Mouse (Mus musculus) kidney, postnatal 0 days (tissue): ENCODE measurements around the gene 3110021N24Rik. TPM values are rescaled to one million over a fixed set of nuclear protein-coding genes. Genes with fewer than 3 reads are reported as not detected.

Experiments
- ATAC-seq: fragments of 200-750 bp; cut with Nextera tagmentation; replicated peaks from 2 replicates; pipeline ENCODE4 v1.8.0; 2017; ENCODE audit warnings: low read depth, moderate number of reproducible peaks, moderate TSS enrichment, moderate library complexity; ENCODE audit not compliant: low FRiP score
- DNase-seq: peaks from one replicate; pipeline ENCODE4 v3.0.0-alpha.2; 2016; ENCODE audit warnings: low spot score
- H3K27ac ChIP-seq: fragments of 300-500 bp; sonication (generic); 2 replicates; pipeline ENCODE4 v1.5.1; 2014; ENCODE audit warnings: mild to moderate bottlenecking
- H3K27me3 ChIP-seq: fragments of 300-500 bp; sonication (generic); 2 replicates; pipeline ENCODE4 v1.6.1; 2014; ENCODE audit warnings: low read length, mixed read lengths; ENCODE audit not compliant: insufficient read depth
- H3K36me3 ChIP-seq: fragments of 300-500 bp; sonication (generic); 2 replicates; pipeline ENCODE4 v1.6.1; 2014; ENCODE audit warnings: low read length, mixed read lengths; ENCODE audit not compliant: insufficient read depth
- H3K4me1 ChIP-seq: fragments of 300-500 bp; sonication (generic); replicated peaks from 2 replicates; pipeline ENCODE4 v1.6.1; 2014; ENCODE audit warnings: antibody characterized with exemption, low read length, mixed read lengths; ENCODE audit not compliant: insufficient read depth
- H3K4me2 ChIP-seq: fragments of 300-500 bp; sonication (generic); 2 replicates; pipeline ENCODE4 v1.6.1; 2014; ENCODE audit warnings: mild to moderate bottlenecking, low read length, moderate library complexity, mixed read lengths
- H3K4me3 ChIP-seq: fragments of 300-500 bp; sonication (generic); replicated peaks from 2 replicates; pipeline ENCODE4 v1.5.1; 2014; ENCODE audit warnings: low read depth, low read length
- H3K9ac ChIP-seq: fragments of 300-500 bp; sonication (generic); 2 replicates; pipeline ENCODE4 v1.6.1; 2014; ENCODE audit warnings: low read depth, low read length
- H3K9me3 ChIP-seq: fragments of 300-500 bp; sonication (generic); replicated peaks from 2 replicates; pipeline ENCODE4 v1.6.1; 2016; ENCODE audit warnings: low read length, inconsistent platforms, mixed read lengths
- CTCF ChIP-seq: IDR thresholded peaks from 2 replicates; pipeline ENCODE4 v1.5.1; 2016; ENCODE audit warnings: antibody characterized with exemption, low read depth, mild to moderate bottlenecking, moderate library complexity
- WGBS: fragments of 180-500 bp; shearing (Covaris S2); extraction: QIAGEN DNeasy Blood & Tissue Kit; methylation state at CpG from one replicate; pipeline ENCODE4 v1.1.7; 2014; 5-methylcytosine and 5-hydroxymethylcytosine counted together
- polyA plus RNA-seq: library from polyadenylated mRNA; unstranded; fragments of >200 nt; fragmentation: Nextera tagmentation; extraction: Ambion mirVana; gene quantifications from 2 replicates; pipeline ENCODE4 v1.2.1, GENCODE M21; 2015

The 3110021N24Rik gene
- polyA plus RNA-seq, 1 experiment from 2014 or later = 1.6 TPM

DNA sequence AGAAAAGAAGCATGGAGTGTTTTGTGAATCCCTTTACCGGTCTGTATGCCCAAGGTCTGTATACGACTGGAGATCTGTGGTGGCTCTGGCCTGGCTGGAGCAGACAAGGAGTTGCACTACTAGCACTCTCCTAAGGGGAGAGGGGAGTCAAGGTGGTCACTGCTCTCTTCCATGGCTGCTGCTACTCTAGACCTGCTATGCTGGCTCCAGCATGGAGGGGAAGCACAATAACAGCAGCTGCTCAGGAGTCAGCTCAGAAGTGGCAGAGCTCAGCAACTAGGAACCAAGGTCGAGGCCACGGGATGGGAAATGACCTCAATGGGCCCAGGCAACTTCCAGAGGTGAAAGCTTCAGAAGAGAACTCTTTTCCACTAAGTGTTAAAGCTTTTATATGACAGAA, 91.7 kb downstream of the 3110021N24Rik start:
- no peak for DNase-seq
- Histone ChIP-seq H3K9ac (no peak overlapping the region), H3K4me1 (no peaks in the 10 kb centered on the region), H3K4me2 (no peak overlapping the region), H3K27ac (no peak overlapping the region), H3K9me3 (no peaks in the 10 kb centered on the region), H3K27me3 (no peaks in the 10 kb centered on the region), H3K36me3 (no peaks in the 10 kb centered on the region), H3K4me3 (no peak overlapping the region)
- TF ChIP-seq CTCF = no peak
- peak; percentile 25; the same call in 1 of the 2 replicates for ATAC-seq
- WGBS = 58% methylated on average over 4 of the region's 4 CpGs

DNA sequence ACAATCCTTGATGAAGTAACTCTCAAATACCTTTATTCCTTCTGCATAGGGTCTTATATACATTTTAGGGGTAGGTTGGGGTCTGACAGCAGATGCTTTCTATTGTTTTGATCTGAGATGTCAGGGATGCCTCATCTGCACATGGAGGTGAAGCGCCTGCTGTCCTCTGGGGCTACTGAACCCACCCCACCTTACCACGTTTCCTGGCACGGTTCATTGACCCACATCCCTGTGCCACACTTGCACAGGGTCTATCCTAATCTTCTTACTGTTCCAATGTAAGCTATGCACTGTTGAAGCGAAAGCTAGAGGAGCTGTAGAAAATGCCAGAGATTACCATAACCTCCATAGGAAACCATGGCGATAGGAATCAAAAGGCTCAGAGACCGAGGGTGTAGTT, 92.1 kb downstream of the 3110021N24Rik start:
- no peak for ATAC-seq
- Histone ChIP-seq H3K27me3 (no peaks in the 10 kb centered on the region), H3K4me3 (no peak overlapping the region), H3K4me1 (no peaks in the 10 kb centered on the region), H3K9ac (no peak overlapping the region), H3K4me2 (no peak overlapping the region), H3K36me3 (no peaks in the 10 kb centered on the region), H3K9me3 (no peaks in the 10 kb centered on the region), H3K27ac (no peak overlapping the region)
- WGBS = 65% methylated on average over 6 of the region's 6 CpGs
- DNase-seq = no peak
- no peak for TF ChIP-seq CTCF

DNA sequence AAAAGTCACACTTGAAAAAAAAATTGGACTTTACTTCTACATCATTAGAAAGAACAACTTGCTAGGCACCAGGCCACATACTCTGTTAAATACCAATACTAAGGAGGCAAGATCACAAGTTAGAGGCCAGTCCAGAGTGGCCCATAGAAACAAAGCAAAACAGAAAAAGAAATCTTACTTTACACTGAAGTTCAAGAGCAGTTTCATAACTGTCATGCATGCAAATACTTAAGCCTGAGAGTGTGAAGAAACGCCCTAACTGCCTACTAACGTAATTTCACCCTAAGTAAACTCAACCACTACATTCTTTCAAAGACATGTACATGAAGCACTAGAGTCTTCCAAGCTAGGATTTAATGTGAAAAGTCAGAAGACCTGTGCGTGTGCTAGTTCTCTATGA, 106.2 kb downstream of the 3110021N24Rik start:
- 85% methylated on average over 3 of the region's 3 CpGs for WGBS
- H3K27me3 ChIP-seq = no peaks in the 10 kb centered on the region
- ATAC-seq = no peak
- H3K4me2 ChIP-seq = no peak overlapping the region
- no peaks in the 10 kb centered on the region for H3K9me3 ChIP-seq
- no peak overlapping the region for H3K27ac ChIP-seq
- no peak for TF ChIP-seq CTCF
- no peak overlapping the region for H3K4me3 ChIP-seq
- H3K4me1 ChIP-seq = no peaks in the 10 kb centered on the region
- peaks cover 42% of the 10 kb centered on the region; the same call in 1 of the 2 replicates for H3K36me3 ChIP-seq
- no peak overlapping the region for H3K9ac ChIP-seq
- no peak for DNase-seq

DNA sequence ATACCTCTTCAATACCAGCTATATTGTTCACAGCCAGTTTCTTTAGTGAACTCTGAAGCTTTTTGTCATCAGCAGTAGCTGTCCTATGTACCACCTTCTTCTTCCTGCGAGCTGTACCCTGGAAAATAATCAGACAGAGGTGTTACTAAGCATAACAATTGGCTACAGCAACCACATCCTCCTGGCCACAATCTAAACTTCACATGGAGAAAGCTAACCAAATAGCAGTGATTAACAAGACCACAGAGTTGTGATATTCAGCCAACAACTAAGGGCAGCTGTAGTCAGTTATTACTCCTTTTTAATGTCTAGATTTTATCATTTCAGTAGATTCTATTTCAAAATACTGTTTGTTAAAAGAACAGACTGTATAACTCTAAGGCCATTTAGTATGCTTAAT, 106.6 kb downstream of the 3110021N24Rik start:
- Histone ChIP-seq H3K9ac (no peak overlapping the region), H3K36me3 (peaks cover 41% of the 10 kb centered on the region; the same call in 1 of the 2 replicates), H3K9me3 (no peaks in the 10 kb centered on the region), H3K4me1 (no peaks in the 10 kb centered on the region), H3K4me3 (no peak overlapping the region), H3K27me3 (no peaks in the 10 kb centered on the region), H3K4me2 (no peak overlapping the region), H3K27ac (no peak overlapping the region)
- 90% methylated on average over 1 of the region's 1 CpGs for WGBS
- no peak for ATAC-seq
- DNase-seq = no peak
- TF ChIP-seq CTCF = no peak

DNA sequence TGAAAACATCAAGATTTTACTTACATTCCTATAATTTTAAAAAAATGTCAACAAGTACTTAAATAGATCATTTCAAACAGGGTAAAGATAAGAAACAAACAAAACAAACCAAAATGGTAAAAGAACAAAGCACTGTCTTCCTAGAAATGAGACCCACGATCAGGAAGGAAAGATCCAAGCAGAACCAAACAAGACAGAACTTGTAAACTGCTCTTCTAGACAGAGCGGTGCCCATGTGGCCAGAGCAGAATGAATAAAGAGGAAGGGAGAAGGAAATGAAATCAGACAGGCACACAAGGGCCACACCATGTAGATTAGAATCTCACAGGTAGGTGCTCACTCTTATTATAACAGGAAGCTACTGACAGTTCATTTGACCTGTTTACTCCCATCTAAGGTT, 107.2 kb downstream of the 3110021N24Rik start:
- Histone ChIP-seq H3K9me3 (no peaks in the 10 kb centered on the region), H3K36me3 (peaks cover 41% of the 10 kb centered on the region; the same call in 1 of the 2 replicates), H3K4me2 (no peak overlapping the region), H3K4me1 (peaks cover 1% of the 10 kb centered on the region; the same call in 1 of the 2 replicates), H3K27me3 (no peaks in the 10 kb centered on the region), H3K9ac (no peak overlapping the region), H3K4me3 (no peak overlapping the region), H3K27ac (no peak overlapping the region)
- 84% methylated on average over 2 of the region's 2 CpGs for WGBS
- no peak for ATAC-seq
- no peak for TF ChIP-seq CTCF
- DNase-seq = no peak

DNA sequence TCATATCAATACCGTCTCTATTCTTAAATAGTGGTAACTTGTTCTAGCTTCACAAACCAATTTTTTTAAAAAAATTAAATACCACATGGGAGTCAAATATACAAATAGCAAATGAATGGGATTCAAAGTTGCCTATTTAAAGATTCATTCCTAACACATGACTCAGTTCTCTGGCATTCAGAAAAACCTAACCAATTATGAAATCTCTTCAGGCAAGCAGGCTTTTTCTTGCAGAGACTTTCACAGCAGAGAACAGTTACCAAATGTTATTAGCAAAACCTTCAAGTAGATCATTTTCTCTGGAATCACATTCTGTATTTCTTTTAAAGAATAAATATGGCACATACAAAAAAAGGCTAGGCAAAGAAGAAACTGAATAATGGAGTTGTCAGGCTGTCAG, 111.2 kb downstream of the 3110021N24Rik start:
- no peaks in the 10 kb centered on the region for H3K27me3 ChIP-seq

More for the DNA sequence above, 111.2 kb downstream of the 3110021N24Rik start:
- ATAC-seq (no peak), DNase-seq (no peak)
- WGBS = 94% methylated on average over 1 of the region's 1 CpGs
- H3K9ac ChIP-seq = no peak overlapping the region
- H3K4me3 ChIP-seq = no peak overlapping the region
- H3K4me2 ChIP-seq = no peak overlapping the region
- H3K9me3 ChIP-seq = no peaks in the 10 kb centered on the region
- no peak overlapping the region for H3K27ac ChIP-seq
- H3K4me1 ChIP-seq = peaks cover 10% of the 10 kb centered on the region
- no peak for TF ChIP-seq CTCF
- H3K36me3 ChIP-seq = peaks cover 21% of the 10 kb centered on the region; the same call in 1 of the 2 replicates

Other genes with a start within 250 kb of the 3110021N24Rik start
- 66.6 and 68.2 TPM in 2 replicates for gene Prpf38a, start 140.3 kb upstream of the 3110021N24Rik start, polyA plus RNA-seq
- gene Orc1, start 140.2 kb upstream of the 3110021N24Rik start, polyA plus RNA-seq = 4.6 and 4.9 TPM in 2 replicates
- gene Cc2d1b, start 99.7 kb upstream of the 3110021N24Rik start, polyA plus RNA-seq = 28.7 and 29.8 TPM in 2 replicates
- 3.8 and 4.2 TPM in 2 replicates for gene Zfyve9, start 61.1 kb downstream of the 3110021N24Rik start, polyA plus RNA-seq
- 169 and 174 TPM in 2 replicates for gene Btf3l4, start 114.0 kb downstream of the 3110021N24Rik start, polyA plus RNA-seq
- 94.0 and 98.3 TPM in 2 replicates for gene Txndc12, start 115.0 kb downstream of the 3110021N24Rik start, polyA plus RNA-seq
- gene Kti12, start 128.1 kb downstream of the 3110021N24Rik start, polyA plus RNA-seq = 52.2 and 53.5 TPM in 2 replicates
- 1.8 and 2.4 TPM in 2 replicates for gene A730015C16Rik, start 129.0 kb downstream of the 3110021N24Rik start, polyA plus RNA-seq
- 34.0 and 36.1 TPM in 2 replicates for gene Rab3b, start 159.4 kb downstream of the 3110021N24Rik start, polyA plus RNA-seq